Mouse (Mus musculus) heart, postnatal 0 days (tissue): ENCODE measurements around the gene Efna5.

Experiments used
- CTCF ChIP-seq: IDR thresholded peaks from 2 replicates; pipeline ENCODE4 v1.5.1; 2016; ENCODE audit warnings: antibody characterized with exemption, control low read depth, low read depth
- EP300 ChIP-seq: IDR thresholded peaks from 2 replicates; pipeline ENCODE4 v1.6.1; 2016; ENCODE audit warnings: antibody characterized with exemption, low read depth

GRCm38 (mm10) chr17:62899066-62899465 lies 17.9 kb upstream of the Efna5 start:
- no peak for TF ChIP-seq EP300
- TF ChIP-seq CTCF = no peak
